Mouse (Mus musculus) cerebellum, adult 2 months (tissue): Measurements from ENCODE around the gene Myh2. TPM values are rescaled to one million over a fixed set of nuclear protein-coding genes. Genes with fewer than 3 reads are reported as not detected.

Experiments
- DNase-seq, 2 experiments: peaks; one replicate each; pipeline ENCODE4 v3.0.0; 2021
- H3K27ac ChIP-seq: fragments of 200-500 bp; 2 replicates; pipeline ENCODE4 v1.5.1; 2012; ENCODE audit warnings: low read length, control low read depth, inconsistent platforms; ENCODE audit not compliant: insufficient read depth
- H3K27me3 ChIP-seq: fragments of 200-500 bp; 2 replicates; pipeline ENCODE4 v1.6.1; 2012; ENCODE audit warnings: inconsistent platforms, mild to moderate bottlenecking, low read length, moderate library complexity; ENCODE audit not compliant: control insufficient read depth, insufficient read depth
- H3K4me1 ChIP-seq: fragments of 200-500 bp; 2 replicates; pipeline ENCODE4 v1.6.1; 2011; ENCODE audit warnings: low read length; ENCODE audit not compliant: control insufficient read depth, insufficient read depth
- H3K4me3 ChIP-seq: fragments of 200-500 bp; replicated peaks from 2 replicates; pipeline ENCODE3; 2011; ENCODE audit warnings: mild to moderate bottlenecking, low read depth, low read length, control low read depth; ENCODE audit not compliant: insufficient read depth
- CTCF ChIP-seq: fragments of 200-500 bp; IDR thresholded peaks from 2 replicates; pipeline ENCODE4 v1.5.1; 2011; ENCODE audit warnings: low read depth, mild to moderate bottlenecking, control low read depth, low read length, moderate library complexity, borderline replicate concordance; ENCODE audit not compliant: insufficient read depth
- POLR2A ChIP-seq: fragments of 200-500 bp; IDR thresholded peaks from 2 replicates; pipeline ENCODE4 v1.6.1; 2011; ENCODE audit warnings: low read length, control low read depth, borderline replicate concordance; ENCODE audit not compliant: insufficient read depth
- WGBS: fragments of 180-500 bp; shearing (Covaris S2); methylation state at CpG from one replicate; pipeline ENCODE4 v1.1.7; 2018; 5-methylcytosine and 5-hydroxymethylcytosine counted together
- polyA plus RNA-seq: library from polyadenylated mRNA; depleted of rRNA; stranded (reverse); fragments of >200 nt; gene quantifications from 2 replicates; pipeline ENCODE4 v1.2.3, GENCODE M21; 2012

Gene Myh2
- polyA plus RNA-seq, 1 experiment = not detected

- no peaks in the 10 kb centered on the region for H3K4me1 ChIP-seq
- H3K27ac ChIP-seq = no peak overlapping the region
- no peak for TF ChIP-seq POLR2A
- TF ChIP-seq CTCF = no peak
- DNase-seq = no peak
- no peaks in the 10 kb centered on the region; the same call in 1 of the 2 replicates for H3K27me3 ChIP-seq
- H3K4me3 ChIP-seq = no peak overlapping the region
- whole genome bisulfite sequencing = 93% methylated on average over 12 of the region's 12 CpGs
These were observed 23.4 kb upstream of the Myh2 start for GRCm38 (mm10) chr11:67147283-67147921.

DNA sequence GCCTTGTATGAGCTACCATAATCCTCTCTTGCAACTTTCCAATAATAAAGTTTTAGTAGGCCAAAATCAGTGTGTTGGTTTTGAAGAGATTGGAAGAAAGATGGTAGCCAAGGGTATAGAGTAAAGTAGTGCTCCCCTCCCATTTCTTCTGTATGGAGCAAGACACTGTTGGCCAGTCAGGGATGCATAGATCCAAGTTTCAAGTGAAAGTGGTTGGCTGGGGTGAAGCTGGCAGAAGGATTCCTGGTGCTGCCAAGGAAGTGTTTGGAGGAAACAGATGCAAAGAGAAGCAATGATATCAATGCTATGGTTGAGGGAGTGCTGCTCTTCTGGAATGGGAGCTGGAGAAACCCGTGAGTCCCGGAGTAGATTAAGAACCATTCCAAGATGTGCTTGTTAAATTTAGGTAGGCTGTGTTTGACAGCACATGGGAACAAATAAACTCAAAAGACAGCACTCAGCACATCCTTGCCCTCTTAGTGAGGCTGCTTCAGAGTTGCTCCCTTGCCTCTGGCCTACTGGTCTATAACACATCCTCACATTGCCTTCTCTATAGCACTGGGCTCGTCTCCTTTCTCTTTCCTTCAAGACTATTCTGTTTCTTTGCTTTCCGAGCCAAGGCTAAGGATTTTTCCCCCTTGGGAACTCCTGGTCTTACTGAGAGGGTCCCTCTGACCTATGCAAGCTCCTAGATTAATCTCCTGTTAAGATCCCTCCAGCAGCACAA, 22.4 kb upstream of the Myh2 start:
- H3K4me1 ChIP-seq = no peaks in the 10 kb centered on the region; the same call in 1 of the 2 replicates
- DNase-seq = no peak
- 74% methylated on average over 4 of the region's 4 CpGs for WGBS
- no peaks in the 10 kb centered on the region; the same call in 1 of the 2 replicates for H3K27me3 ChIP-seq
- no peak overlapping the region for H3K27ac ChIP-seq
- TF ChIP-seq CTCF = no peak
- no peak for TF ChIP-seq POLR2A
- H3K4me3 ChIP-seq = no peak overlapping the region

DNA sequence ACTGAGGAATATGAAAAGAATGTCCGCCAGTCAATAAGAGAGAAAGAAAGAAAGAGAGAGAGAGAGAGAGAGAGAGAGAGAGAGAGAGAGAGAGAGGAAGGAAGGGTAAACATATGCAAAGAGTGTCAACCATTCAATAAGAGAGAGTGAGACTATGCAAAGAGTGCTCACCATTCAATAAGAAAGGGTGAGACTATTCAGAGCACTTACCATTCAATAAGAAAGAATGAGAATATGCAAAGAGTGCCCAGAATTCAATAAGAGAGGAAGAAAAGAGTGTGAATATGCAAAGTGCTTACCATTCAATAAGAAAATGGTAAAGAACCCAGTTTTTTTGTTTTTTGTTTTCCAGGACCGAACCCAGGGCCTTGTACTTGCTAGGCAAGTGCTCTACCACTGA, 20.6 kb upstream of the Myh2 start:
- Histone ChIP-seq H3K27ac (no peak overlapping the region), H3K27me3 (no peaks in the 10 kb centered on the region; the same call in 1 of the 2 replicates), H3K4me3 (no peak overlapping the region), H3K4me1 (no peaks in the 10 kb centered on the region; the same call in 1 of the 2 replicates)
- 88% methylated on average over 2 of the region's 2 CpGs for WGBS
- no peak for TF ChIP-seq POLR2A
- TF ChIP-seq CTCF = no peak
- DNase-seq = no peak

GRCm38 (mm10) chr11:67151159-67151558, 19.7 kb upstream of the Myh2 start:
- DNase-seq = no peak
- 89% methylated on average over 3 of the region's 3 CpGs for WGBS
- Histone ChIP-seq H3K4me3 (no peak overlapping the region), H3K27ac (no peak overlapping the region), H3K27me3 (no peaks in the 10 kb centered on the region; the same call in 1 of the 2 replicates), H3K4me1 (no peaks in the 10 kb centered on the region; the same call in 1 of the 2 replicates)
- TF ChIP-seq CTCF (no peak), POLR2A (no peak)

GRCm38 (mm10) chr11:67151651-67152630, 18.9 kb upstream of the Myh2 start:
- Histone ChIP-seq H3K27me3 (no peaks in the 10 kb centered on the region; the same call in 1 of the 2 replicates), H3K27ac (no peak overlapping the region), H3K4me1 (no peaks in the 10 kb centered on the region; the same call in 1 of the 2 replicates), H3K4me3 (no peak overlapping the region)
- WGBS = 81% methylated on average over 16 of the region's 16 CpGs
- TF ChIP-seq POLR2A = no peak
- TF ChIP-seq CTCF = no peak
- no peak for DNase-seq

- WGBS = 0% methylated on average over 1 of the region's 1 CpGs
- peak; percentile 10 to 12 for DNase-seq
- Histone ChIP-seq H3K27ac (no peak overlapping the region), H3K4me3 (no peak overlapping the region), H3K4me1 (no peaks in the 10 kb centered on the region; the same call in 1 of the 2 replicates), H3K27me3 (no peaks in the 10 kb centered on the region; the same call in 1 of the 2 replicates)
- TF ChIP-seq CTCF (no peak), POLR2A (no peak)
These were observed 17.7 kb upstream of the Myh2 start for GRCm38 (mm10) chr11:67153123-67153522.

- H3K4me3 ChIP-seq = no peak overlapping the region
- H3K4me1 ChIP-seq = no peaks in the 10 kb centered on the region; the same call in 1 of the 2 replicates
- no peak overlapping the region for H3K27ac ChIP-seq
- WGBS = 71% methylated on average over 1 of the region's 1 CpGs
- no peak for DNase-seq
- no peak for TF ChIP-seq POLR2A
- no peak for TF ChIP-seq CTCF
- H3K27me3 ChIP-seq = no peaks in the 10 kb centered on the region; the same call in 1 of the 2 replicates
These were observed 17.0 kb upstream of the Myh2 start for GRCm38 (mm10) chr11:67153843-67154242.
